Mouse (Mus musculus): ENCODE measurements at regions not wholly inside any gene's neighbourhood (a gene's known extent, or its start where the extent isn't known, plus 50 kb on each side); places are given as distances from the start of the nearest gene placed in this dataset.

- DNase-seq (ENCODE audit: low spot score in 2 of 2): no peak
Observed at GRCm38 (mm10) chr9:118323796-118324195, 154.2 kb upstream of the Eomes start.

GRCm38 (mm10) chr9:118326656-118327055 is 151.4 kb upstream of the Eomes start:
- DNase-seq (ENCODE audit: low spot score in 2 of 2): no peak

GRCm38 (mm10) chr9:118327904-118328303 is 150.1 kb upstream of the Eomes start:
- no peak for DNase-seq (ENCODE audit: low spot score in 2 of 2)

DNA sequence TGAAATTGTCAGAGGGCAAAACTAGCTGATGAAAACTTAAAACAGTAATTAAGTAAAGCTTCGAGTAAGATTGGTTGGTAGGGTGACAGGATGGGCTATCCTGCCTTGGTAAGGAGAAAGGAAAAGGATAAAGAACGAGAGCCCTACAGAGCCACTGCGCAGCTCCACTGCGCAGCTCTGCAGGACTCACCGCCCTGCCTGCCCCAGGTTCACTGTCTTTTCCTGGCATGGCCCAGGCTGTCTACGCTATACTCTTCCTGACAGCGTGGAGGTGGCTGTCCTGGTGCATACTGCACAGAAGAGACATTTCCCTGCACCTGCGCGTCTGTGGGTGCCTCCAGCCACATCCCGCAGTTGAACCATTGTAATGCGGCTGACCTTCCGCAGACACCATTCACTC is 136.6 kb upstream of the Eomes start:
- no peak for DNase-seq (ENCODE audit: low spot score in 2 of 2)

DNA sequence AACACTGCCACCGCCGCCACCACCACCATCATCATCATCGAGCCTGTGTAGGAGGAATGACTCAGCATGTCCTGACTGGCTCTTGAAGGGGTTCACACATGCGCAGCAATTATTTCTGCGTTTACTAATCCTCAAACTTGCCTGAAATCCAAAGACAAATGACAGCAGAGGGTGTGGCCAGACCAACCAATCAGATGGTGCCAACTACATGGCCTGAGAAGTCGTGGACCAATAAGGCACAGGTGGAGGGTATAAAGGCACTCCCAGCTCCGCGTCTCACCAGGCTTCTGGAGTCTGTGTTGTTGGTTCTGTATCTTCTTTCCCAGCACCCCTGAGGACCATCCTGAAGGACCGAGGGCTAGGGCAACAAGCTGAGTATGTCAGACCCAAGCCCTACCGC is 123.1 kb upstream of the Eomes start:
- no peak for DNase-seq (ENCODE audit: low spot score in 2 of 2)

GRCm38 (mm10) chr9:118357406-118357805 is 120.6 kb upstream of the Eomes start:
- DNase-seq (ENCODE audit: low spot score in 2 of 2): no peak

- DNase-seq (ENCODE audit: low spot score in 2 of 2): no peak
Observed at GRCm38 (mm10) chr9:118363929-118364328, 114.1 kb upstream of the Eomes start.

GRCm38 (mm10) chr9:118365431-118365830 is 112.6 kb upstream of the Eomes start:
- no peak for DNase-seq (ENCODE audit: low spot score in 2 of 2)

- DNase-seq (ENCODE audit: low spot score in 2 of 2): no peak
Observed at GRCm38 (mm10) chr9:118367314-118367713, 110.7 kb upstream of the Eomes start.

- DNase-seq (ENCODE audit: low spot score in 2 of 2): no peak
Observed at GRCm38 (mm10) chr9:118370581-118370980, 107.4 kb upstream of the Eomes start.

DNA sequence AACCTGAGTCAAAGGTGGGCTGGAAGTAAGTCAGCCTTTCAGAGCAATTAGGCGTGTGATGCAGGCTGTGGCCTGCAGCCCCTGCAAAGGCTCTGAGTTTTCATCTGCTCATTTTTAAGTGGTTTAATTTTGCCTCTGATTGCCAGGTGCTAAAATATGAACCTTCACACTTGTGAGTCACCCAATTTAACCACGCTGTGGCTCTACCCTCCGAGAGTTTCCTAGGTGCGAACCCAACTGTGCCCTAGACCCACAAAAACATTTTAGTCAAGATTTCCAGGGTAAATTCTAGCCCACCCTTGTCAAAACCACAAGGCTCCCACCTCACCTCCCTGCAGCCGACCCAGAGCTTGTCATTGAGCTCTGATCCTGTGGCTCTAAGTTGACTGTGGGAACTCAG is 103.3 kb upstream of the Eomes start:
- no peak for DNase-seq (ENCODE audit: low spot score in 2 of 2)

DNA sequence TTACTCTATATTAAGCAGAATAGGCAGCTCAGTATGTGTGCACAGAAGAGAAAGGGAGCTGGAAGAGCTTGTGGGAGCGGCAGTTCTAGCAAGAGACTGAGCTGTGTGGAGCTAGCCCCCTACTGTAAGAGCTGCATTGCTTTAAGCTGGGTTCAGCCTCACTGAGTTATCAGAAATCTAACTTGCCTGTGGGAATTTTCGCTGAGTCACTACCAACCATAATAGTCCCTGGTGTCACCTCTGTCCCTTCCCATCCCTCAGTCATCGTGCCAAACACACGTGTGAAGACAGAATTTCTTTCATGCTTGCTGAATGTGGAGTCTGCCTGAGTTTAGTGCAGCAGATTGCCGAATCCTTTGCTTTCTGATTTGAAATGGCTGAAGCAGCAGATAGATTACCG is 99.0 kb upstream of the Eomes start:
- peak in 1 of 2 experiments; percentile 4 for DNase-seq (ENCODE audit: low spot score in 2 of 2)

DNA sequence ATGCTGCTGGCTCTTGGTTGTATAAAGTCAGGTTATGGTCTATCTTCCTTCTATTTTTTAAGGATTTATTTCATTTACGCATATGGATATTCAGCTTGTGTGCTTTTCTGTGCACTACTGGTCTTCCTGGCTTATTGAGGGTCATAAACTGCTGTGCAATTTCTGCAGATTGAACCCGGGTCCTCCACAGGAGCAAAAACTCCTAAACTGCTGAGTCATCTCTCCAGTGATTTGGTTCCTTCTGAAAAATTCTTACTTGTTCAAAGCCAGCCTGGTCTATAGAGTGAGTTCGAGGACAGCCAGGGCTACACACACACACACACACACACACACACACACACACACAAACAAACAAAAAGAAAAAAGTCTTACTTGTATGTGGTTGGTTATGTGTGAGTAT is 95.5 kb upstream of the Eomes start:
- no peak for DNase-seq (ENCODE audit: low spot score in 2 of 2)

- no peak for DNase-seq (ENCODE audit: low spot score in 2 of 2)
Observed at GRCm38 (mm10) chr9:118384610-118385009, 93.4 kb upstream of the Eomes start.

- no peak for DNase-seq (ENCODE audit: low spot score in 2 of 2)
Observed at GRCm38 (mm10) chr9:118387631-118388030, 90.4 kb upstream of the Eomes start.

DNA sequence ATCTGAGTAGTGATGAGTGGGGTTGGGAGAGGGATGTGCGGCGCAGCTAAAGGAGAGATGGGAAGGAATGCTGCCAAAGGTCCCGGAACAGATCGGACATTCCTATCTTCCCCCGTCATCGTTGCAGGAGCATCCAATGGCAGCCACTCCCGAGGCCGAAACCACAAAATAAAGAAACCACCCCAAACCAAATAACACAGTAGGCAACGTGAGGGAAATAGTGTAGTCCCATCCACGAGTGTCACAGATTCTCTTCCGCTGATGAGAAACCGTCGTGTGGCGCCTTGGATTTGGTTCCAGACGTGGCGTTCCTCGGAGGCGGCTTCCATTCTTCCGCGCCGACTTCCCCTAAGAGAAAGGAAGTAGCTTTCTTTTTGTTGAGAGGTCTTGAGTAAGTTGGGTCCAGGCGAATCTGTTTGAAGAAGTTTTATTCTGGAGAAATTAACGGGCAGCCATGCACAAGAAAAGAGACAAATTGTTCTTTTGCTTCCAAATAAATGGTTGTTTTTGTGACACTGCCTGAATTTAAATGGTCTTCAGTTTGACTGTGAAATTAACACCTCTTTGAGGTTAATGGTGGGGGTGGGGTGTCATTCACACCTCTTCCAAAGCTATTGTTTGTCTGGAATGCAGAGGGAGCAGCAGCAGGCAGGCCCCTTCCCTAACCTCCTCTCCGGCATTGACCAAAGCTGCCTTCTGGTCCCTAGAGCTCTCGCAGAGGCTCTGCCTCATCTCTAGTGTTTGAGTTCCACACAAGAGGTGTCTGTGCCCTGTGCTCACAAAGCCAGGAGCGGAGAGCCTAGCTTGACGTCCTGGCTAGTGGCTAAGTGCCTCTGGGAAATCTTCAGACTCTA is 88.3 kb upstream of the Eomes start:
- DNase-seq (ENCODE audit: low spot score in 2 of 2): no peak

DNA sequence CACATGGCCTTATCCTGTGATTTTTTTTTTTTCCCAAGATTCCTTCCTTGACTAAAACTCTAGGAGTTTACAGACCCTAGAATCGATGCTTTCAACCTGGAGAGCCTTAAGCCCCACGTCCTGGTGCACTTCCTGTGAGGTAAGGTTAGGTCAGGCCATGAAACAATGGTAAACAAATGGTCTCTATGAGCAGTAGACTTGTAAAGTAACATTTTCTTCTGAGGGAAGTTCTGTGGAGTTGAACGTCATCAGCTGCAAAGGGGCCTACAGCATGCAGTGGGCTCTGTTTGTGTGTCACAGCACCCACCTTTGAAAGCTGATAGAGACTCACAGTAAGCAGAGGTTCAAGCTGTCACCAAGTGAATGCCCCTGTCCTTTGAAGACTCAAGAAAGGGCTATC is 87.3 kb upstream of the Eomes start:
- DNase-seq (ENCODE audit: low spot score in 2 of 2): no peak

- DNase-seq (ENCODE audit: low spot score in 2 of 2): no peak
Observed at GRCm38 (mm10) chr9:118391715-118392114, 86.3 kb upstream of the Eomes start.

DNA sequence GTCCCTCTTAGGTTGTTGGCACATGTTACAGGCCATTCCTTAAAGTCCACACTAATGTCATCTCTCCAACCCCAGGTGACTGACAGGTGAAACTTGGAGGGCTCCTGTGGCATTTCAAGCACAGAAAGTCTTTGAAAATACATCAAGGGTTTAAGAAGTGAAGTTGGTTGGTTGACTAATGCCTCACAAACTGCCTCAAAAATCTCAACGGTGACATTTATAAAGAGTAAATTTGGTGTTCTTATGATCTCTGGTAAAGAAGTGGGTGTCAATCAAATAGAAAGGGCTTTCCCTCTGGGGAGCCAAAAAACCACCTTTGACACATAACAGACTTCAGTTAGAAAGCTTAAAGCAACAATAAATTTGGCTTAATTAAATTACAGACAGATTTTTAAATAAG is 85.2 kb upstream of the Eomes start:
- no peak for DNase-seq (ENCODE audit: low spot score in 2 of 2)

DNA sequence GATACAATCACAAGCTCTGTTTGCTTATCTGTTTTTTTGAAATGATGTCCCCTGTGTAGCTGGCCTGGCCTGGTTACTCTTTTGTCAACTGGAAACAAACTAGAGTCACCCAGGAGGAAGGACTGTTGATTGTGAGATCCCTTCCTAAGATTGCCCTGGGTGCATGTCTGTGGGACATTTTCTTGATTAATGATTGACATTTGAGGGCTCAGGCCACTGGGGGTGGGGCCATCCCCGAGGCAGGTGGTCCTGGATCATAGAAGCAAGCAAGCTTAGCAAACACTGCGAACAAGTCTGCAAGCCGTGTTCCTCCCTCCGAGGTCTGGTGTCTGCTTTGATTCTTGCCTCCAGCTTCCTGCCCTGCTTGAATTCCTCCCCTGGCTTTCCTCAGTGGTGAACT is 84.4 kb upstream of the Eomes start:
- no peak for DNase-seq (ENCODE audit: low spot score in 2 of 2)

- DNase-seq (ENCODE audit: low spot score in 2 of 2): no peak
Observed at GRCm38 (mm10) chr9:118396425-118397053, 81.5 kb upstream of the Eomes start.

DNA sequence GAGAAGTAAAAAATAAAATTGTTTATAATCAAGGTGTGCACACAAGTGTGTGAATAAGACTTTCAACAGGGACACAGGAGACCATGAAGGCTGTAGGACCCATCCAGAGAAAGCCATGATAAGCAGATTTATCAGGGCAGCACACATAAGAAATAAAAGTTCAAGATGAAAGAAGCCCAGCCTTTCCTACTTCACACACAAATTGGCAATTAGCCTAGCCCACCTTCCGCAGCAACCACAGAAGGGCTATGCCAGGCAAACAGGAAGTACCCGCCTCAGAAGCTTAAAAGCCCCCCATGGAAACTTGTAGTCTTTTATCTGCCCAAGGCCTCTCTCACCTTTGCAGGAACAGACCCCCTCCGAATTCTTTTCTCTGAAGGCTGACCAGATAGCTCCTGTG is 77.5 kb upstream of the Eomes start:
- DNase-seq (ENCODE audit: low spot score in 2 of 2): no peak

- no peak for DNase-seq (ENCODE audit: low spot score in 2 of 2)
Observed at GRCm38 (mm10) chr9:118401170-118401569, 76.8 kb upstream of the Eomes start.

All from left cerebral cortex, adult 18-20 months (tissue).